Mouse (Mus musculus) cerebellum, adult (tissue): ENCODE measurements at regions not wholly inside any gene's neighbourhood (a gene's known extent, or its start where the extent isn't known, plus 50 kb on each side); places are given as distances from the start of the nearest gene placed in this dataset.

ENCODE experiments used
- ATAC-seq: cut with Nextera tagmentation; 2 replicates; pipeline ENCODE4 v1.9.2; 2017; ENCODE audit warnings: mild to moderate bottlenecking, moderate library complexity, mixed read lengths; ENCODE audit not compliant: insufficient number of reproducible peaks, low FRiP score, low TSS enrichment

- ATAC-seq, result no peak
Observed at GRCm38 (mm10) chr6:44210901-44211300, 544.8 kb upstream of the Tpk1 start.

- ATAC-seq, result no peak
Observed at GRCm38 (mm10) chr6:44204477-44204876, 538.4 kb upstream of the Tpk1 start.

- no peak for ATAC-seq
Observed at GRCm38 (mm10) chr6:44203831-44204230, 537.8 kb upstream of the Tpk1 start.

- ATAC-seq, result peak; percentile 49; the same call in 1 of the 2 replicates
Observed at GRCm38 (mm10) chr6:44179927-44180326, 513.8 kb upstream of the Tpk1 start.
